Mouse (Mus musculus) kidney, adult 8-10 months (tissue): Measurements from ENCODE around the gene Psmb9.
"Not testable (repeated sequence)": the region's sequence is repeated elsewhere in the genome, so short reads cannot be mapped to it uniquely, and the experiment has no call there.

Source experiments
- DNase-seq, 2 experiments: peaks; one replicate each; pipeline ENCODE4 v3.0.0; 2022

Psmb9 gene

DNA sequence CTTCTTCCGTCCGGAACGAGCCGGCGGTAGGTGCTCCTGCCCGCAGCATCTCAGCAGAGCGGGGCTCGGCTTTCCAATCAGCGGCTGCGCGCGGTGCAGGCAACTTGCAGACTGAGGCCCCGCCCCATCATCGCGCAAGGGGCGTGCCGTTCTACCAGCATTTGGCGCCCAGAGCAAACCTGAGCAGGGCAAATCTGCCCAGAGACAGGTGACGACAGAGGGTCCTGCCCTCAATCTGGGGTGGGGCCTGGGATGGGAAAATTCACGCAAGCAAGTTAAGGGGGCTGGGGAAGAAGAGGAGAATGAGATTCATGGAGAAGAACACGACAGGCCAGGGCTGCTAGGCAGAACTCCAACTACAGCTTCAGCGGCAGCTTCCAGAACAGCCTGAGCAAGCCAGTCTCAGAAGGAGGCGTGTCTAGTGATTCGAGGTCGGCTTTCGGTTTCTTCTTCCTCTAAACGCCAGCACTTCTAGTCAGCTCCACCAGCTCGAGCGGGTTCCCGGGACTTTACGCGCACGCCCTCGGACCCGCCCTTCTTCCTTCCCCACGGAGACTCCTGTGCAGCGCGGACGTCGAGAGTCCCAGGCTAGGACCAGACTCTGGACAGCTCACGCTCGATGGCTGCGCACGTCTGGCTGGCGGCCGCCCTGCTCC lies at the start of gene Psmb9, which contains the start of gene Tap1:
Gene Psmb9 (minus strand): TSS at position 504 of the 656 bp plus-strand sequence.
Gene Tap1 (plus strand): TSS at position 293 of the 656 bp plus-strand sequence.
- peak; percentile 97 to 99 for DNase-seq

DNA sequence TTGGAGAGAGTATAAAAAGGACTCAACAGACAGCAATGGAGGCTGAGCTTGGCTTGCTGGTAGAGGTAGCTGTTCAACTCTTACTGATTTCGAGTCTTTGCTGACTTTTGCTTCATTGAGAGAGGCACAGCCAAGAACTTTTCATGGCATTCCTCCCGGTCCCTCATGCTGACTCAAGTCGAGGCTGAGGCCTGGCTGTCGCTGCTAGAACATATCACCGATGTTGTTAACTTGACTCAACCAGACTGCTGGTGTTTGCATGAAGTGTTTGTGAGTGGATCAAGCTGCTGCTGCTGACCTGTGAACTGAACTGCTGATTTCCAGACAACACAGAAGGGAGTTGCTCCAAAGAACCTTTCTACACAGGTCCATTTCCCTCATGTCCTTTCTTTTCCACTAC lies 49.1 kb upstream of the Psmb9 start:
- no peak for DNase-seq

DNA sequence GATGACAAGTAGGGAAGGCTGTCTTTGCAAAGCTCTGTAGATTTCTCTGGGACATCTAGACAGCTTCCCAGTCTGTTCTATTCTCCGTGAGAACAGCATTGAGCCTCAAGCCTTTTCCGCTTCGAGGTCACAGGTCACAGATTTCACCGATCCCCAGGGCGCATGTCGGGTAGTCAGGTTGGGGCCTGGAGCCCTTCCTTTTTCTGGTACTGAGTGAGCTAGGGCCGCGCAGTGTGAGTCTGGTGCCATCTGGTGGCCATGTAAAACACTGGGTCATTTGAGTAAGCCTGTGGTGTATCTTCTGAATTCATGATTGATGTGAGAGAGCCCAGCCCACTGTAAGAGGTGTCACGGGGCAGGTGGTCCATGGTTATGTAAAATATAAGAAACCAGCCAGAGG lies 47.4 kb upstream of the Psmb9 start:
- DNase-seq, result peak; percentile 67 to 83

DNA sequence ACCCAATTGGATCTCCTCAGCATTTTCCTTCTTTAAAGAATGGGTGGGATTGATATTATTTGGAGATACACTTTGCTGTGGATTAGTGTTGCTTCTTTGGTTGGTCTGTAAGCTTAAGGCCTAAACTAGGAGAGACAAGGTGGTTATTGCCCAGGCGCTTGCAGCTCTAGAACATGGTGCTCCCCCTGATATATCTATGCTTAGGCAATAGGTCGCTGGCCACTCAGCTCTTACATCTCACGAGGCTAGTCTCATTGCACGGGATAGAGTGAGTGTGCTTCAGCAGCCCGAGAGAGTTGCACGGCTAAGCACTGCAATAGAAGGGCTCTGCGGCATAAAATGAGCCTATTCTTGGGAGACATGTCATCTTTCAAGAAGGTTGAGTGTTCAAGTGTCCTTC lies 44.5 kb upstream of the Psmb9 start:
- not testable (repeated sequence) for DNase-seq

DNA sequence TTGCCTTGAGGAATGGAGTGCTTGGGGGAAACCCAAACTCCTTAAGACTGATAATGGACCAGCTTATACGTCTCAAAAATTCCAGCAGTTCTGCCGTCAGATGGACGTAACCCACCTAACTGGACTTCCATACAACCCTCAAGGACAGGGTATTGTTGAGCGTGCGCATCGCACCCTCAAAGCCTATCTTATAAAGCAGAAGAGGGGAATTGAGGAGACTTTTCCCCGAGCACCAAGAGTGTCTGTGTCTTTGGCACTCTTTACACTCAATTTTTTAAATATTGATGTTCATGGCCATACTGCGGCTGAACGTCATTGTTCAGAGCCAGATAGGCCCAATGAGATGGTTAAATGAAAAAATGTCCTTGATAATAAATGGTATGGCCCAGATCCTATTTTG lies 43.4 kb upstream of the Psmb9 start:
- not testable (repeated sequence) for DNase-seq

DNA sequence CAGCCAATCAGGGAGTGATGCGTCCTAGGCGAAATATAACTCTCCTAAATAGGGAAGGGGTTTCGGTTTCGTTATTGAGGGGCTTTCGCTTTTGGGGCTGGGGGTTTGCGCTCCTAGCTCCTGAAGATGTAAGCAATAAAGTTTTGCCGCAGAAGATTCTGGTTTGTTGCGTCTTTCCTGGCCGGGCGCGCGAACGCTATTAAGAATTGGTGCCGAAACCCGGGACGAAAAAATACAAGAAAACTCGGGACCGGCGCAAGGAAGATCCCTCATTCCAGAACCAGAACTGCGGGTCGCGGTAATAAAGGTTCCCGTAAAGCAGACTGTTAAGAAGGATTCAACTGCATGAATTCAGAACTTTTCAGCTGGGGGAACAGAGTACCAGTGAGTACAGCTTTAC lies 38.3 kb upstream of the Psmb9 start:
- DNase-seq, result not testable (repeated sequence)

DNA sequence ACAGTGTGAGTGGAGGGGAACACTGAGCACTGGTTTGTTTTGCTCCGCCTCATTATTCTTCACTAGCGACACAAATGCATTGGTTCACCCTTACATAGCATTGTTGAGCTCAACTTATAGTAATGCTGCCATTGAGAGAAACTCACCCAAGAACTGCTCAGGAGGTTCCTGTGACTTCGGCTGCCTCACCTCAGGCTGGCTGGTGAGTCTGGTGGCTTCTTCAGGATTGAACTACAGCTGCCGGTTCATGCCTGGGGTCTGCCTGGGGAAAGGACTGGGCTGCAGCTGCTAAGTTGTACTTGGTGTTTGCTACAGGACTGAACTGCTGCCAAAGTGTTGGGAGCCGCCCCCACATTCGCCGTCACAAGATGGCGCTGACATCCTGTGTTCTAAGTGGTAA lies 37.9 kb upstream of the Psmb9 start:
- DNase-seq, result no peak

DNA sequence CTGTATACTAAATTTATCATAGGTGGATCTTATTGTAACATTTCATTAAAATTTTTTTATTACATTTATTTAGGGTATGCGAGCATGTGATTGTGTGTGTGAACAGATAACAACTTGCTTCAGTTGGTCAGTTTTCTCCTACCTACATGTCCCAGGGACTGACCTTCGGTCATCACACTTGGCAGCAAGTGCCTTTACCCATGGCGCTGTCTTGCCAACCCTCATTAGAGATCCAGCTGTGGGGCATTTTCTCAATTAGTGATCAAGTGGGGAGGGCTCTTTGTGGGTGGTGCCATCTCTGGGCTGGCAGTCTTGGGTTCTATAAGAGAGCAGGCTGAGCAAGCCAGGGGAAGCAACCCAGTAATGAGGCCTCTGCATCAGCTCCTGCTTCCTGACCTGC lies 37.3 kb upstream of the Psmb9 start:
- DNase-seq, result peak in 1 of 2 experiments; percentile 56

DNA sequence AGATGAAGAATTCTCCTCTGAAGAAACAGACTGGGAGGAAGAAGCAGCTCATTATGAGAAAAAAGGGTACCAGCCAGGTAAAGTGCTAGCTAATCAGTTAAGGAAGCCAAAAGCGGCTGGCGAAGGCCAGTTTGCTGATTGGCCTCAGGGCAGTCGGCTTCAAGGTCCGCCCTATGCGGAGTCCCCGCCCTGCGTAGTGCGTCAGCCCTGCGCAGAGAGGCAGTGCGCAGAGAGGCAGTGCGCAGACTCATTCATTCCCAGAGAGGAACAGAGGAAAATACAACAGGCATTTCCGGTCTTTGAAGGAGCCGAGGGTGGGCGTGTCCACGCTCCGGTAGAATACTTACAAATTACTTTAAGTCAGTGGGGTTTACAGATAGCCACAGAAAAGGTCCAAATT lies 32.8 kb upstream of the Psmb9 start:
- peak in 1 of 2 experiments; percentile 0 for DNase-seq

DNA sequence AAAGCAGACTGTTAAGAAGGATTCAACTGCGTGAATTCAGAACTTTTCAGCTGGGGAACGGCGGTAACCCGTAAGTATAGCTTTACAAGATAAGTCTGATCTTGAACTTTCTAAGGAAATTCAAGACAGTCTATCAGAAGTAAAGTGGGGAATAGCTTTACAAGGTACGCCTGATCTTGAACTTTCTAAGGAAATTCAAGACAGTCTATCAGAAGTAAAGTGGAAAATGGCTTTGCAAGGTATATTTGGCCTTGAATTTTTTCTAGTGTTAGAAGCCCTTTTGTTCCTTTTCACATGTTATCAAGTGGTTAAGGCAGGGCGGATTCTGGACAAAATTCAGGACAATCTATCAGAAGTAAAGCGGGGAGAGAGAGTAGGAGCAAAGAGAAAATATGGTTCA lies 32.2 kb upstream of the Psmb9 start:
- peak in 1 of 2 experiments; percentile 43 for DNase-seq

DNA sequence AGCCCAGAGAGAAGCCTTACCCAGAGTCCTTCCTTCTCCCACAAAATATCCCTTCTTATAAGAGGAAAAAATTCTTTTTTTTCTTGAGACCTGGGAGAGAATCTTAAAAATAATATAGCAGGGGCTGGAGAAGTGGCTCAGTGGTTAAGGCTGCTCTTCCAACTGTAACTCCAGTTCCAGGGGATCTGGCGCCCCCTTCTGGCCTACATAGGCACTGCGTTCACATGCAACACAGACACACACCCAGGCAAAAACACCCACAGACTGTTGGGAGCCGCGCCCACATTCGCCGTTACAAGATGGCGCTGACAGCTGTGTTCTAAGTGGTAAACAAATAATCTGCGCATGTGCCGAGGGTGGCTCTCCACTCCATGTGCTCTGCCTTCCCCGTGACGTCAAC lies 31.5 kb upstream of the Psmb9 start:
- DNase-seq, result peak; percentile 47 to 77

DNA sequence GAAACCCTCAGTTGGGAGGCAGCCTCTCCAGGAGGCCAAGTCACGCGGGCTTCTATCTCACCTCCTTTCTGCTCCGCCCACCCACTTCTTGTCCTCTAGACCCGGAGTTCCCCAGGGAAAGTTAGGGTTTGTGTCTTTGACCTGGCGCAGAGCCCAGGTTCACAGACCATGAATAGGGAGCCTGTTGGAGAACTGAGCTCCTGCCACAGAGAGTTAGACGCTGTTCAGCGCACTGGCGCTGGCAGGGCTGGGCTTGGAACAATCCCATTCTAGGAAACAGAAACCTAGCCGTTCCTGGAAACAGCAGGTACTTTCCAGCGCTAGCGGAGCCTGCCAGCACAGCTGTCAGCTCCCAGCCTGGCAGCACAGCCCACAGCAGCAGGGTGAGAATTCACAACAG lies 31.1 kb upstream of the Psmb9 start:
- peak; percentile 92 to 94 for DNase-seq

DNA sequence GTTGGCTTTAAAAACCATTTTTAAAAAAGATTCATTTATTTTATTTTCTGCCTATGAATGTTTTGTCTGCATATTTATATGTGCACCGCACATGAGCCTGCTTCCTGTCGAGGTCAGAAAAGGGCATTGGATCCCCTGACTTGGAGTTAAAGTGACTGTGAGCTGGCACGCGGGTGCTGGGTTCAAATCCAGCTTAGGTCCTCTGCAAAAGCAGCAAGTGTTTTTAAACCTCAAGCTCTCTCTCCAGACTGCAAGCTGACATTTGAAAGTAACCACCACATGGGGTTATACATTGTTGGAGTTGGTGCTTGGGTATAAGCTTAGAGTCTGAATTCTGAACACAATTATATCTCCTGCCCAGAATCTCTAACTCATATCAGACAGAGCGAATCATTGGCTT lies 30.4 kb upstream of the Psmb9 start:
- DNase-seq, result no peak

DNA sequence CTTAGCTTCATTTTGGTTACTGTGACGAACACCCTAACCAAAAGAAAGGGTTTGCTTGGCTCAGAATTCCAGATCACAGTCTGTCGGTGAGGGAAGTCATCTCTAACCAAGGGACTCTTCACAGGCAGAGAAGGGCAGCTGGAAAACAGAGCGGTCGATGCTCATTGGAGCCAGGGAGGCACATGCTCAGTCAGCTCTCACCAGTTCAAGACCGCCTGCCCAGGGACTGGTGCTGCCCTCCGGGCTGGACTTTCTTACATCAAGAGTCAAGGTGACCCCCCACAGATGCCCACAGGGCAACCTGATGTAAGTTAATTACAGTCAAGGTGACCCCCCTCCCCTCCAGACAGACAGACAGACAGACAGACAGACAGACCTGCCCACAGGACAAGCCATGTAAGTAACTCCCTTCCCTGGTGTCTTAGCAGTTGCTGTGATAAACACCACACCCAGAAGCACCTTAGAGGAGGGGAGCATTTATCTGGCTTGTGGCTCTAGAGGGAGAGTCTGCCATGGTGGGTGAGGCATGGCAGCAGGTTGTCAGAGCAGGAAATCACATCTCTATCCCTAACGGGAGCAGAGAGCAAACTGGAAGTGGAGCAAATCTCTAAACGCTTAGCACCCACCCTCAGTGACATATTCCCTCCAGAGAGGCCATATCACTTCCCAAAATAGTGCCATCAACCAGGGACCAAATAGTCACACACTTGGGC lies 29.8 kb upstream of the Psmb9 start:
- no peak for DNase-seq

DNA sequence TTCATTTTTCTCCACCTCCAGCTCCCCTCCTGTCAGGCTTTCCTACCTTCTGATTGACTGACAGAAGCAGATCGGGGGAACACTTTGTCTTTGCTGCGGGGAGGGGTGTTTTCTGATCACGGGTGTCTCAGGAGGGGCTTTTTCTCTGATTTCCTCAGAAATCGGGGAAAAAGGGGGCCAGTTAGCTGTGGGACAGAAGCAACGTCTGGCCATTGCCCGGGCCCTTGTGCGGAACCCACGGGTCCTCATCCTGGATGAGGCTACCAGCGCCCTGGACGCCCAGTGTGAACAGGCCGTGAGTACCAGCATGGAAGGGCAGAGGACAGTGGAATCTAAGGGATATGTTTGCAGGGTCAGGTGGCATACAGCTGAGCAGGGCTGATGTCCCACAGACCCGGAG lies 27.6 kb upstream of the Psmb9 start:
- peak in 1 of 2 experiments; percentile 1 for DNase-seq

DNA sequence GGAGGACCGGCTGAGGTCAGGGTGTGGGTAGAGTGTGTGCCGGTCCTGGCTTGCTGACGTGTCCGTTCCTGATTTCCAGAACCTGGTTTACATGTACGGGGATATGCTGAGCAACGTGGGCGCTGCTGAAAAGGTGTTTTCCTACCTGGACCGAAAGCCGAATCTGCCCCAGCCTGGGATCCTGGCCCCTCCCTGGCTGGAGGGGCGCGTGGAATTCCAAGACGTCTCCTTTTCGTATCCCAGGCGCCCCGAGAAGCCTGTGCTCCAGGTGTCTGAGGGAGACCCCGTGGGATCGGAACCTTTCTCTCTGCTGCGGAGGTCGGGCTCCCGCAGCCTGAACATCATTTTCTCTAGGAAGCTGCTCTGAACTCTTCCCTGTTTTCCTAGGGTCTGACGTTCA lies 26.4 kb upstream of the Psmb9 start:
- no peak for DNase-seq

DNA sequence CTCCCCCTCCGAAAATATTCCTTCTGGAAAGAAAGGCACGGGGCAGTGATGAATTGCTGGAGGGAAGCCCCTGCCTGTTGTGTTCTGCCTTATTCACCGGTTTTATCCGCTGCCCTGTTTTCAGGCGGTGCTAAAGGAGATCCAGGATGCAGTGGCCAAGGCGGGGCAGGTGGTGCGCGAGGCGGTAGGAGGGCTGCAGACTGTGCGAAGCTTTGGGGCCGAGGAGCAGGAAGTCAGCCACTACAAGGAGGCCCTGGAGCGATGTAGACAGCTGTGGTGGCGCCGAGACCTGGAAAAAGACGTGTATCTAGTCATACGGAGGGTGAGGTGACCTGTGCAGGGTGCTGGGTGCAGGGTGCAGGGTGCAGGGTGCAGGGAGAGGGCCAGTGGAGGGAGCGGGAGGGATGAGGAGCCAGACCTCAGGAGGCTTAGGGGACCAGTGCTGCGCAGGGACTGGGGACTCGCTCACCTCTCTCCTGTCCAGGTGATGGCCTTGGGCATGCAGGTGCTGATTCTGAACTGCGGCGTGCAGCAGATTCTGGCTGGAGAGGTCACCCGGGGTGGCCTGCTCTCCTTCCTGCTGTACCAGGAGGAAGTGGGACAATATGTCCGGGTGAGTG lies 24.3 kb upstream of the Psmb9 start:
- no peak for DNase-seq

DNA sequence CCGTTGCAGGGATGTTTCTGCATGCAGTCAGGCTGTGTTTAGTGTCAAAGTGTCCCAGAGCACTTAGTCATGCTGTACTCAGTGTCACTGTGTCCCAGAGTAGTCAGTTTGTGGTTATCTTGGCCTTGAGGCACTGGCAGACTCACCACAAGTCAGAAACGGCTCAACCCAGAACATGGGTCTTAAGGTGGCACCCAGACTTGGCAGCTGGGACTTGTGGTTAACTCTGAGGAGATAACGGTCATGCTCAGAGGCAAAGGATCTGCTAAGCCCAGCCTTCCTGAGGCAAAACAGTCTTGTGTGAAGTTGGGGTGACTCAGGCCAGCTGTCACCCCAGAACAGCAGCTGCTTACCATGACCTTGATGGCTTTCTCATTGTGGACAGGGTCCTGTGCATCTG lies 23.0 kb upstream of the Psmb9 start:
- no peak for DNase-seq

DNA sequence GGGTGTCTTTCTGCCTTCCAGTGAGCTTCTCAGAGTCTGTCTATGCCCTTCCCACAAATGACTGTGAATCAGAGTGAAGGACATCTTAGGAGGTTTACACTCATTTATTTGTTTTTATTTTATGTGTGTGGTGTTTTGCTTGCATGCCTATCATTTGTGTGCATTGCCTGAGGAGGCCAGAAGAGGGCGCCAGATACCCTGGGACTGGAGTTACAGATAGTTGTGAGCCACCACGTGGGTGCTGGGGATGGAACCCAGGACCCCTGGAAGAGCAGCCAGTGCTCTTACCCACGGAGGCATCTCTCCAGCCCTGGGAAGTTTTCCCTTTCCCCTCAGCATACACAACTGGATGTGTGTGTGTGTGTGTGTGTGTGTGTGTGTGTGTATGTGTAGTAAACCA lies 22.1 kb upstream of the Psmb9 start:
- DNase-seq, result no peak

DNA sequence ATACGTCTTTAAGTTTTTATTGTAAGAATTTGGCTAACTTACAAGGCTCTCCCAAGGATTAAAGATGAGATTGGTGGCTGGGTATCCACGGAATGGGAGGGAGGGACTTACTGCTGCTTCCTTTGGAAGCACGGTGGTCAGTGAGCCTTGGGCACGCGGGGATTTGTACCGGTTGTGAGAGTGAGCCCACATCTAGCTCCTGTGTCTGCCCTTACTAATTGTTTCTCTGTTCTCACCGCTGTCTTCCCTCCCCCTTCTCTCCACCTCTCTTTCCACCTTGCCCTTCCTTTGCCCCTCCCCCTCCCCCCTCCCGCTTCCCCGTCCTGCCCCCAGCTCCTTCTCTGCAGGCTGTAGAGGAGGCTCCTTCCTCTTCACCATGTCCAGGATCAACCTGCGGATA lies 20.9 kb upstream of the Psmb9 start:
- no peak for DNase-seq

DNA sequence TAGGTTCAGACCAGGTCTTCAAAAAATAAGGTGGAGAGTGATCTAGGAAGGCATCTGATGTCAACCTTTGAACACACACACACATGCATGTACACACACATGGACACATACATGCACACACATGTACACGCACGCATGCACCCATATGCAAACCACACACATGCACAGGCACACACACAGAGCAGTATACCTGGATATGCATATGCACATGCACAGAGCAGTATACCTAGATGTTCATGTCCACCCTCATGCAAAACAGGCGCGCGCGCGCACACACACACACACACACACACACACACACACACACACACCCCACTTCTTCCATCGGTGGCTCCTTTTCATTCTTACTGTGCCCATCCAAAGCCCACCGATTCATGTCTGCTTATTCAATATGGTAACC lies 20.3 kb upstream of the Psmb9 start:
- no peak for DNase-seq

DNA sequence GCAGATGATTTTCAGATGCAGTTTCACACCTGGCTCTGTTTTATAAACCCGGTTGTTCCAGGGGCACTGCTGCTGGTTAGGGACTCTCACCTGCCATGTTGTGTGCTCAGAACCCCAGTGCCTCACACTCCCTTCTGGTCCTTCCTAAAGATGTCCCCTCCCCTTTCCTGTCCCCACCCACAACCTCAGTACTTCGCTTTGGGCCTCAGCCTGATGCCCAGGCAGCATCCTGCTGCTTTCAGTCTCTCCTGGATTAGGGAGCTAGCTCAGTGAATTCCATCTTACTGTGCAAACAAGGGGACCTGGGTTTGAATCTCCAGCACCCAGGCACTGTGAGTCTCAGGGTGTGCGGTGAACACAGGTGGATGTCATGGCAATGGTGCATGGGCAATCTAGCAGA lies 19.9 kb upstream of the Psmb9 start:
- no peak for DNase-seq

DNA sequence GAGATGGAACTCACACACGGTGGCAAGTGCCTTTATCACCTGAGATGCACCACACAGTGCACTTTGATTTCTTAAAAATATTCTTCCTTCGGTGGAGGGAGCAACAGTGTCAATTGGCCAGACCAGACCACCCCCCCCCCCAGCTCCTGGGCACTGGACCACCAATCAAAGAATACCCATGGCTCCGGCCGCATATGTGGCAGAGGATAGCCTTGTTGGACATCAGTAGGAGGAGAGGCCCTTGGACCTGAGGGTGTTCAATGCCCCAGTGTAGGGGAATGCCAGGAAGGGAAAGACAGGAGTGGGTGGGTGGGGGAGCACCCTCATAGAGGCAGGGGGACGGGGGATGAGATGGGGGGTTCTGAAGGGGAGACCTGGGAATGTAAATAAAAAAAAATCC lies 19.2 kb upstream of the Psmb9 start:
- no peak for DNase-seq

DNA sequence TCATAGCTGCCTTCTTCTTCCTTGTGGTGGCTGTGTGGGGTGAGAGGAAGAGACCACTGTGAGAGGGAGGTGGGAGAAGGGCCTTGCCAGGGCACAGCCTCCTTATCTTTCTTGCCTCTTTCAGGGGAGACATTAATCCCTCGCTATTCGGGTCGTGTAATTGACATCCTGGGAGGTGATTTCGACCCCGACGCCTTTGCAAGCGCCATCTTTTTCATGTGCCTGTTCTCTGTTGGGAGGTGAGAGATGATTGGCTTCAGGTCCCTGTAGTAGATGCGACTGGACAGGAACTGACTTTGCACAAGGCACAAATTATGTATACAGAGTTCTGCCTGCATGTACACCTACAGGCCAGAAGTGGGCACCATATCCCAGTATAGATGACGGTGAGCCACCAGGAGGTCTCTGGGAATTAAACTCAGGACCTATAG lies 18.2 kb upstream of the Psmb9 start:
- no peak for DNase-seq
